Mouse (Mus musculus): ENCODE results near the gene Serinc5. TPM values are rescaled to one million over a fixed set of nuclear protein-coding genes. Genes with fewer than 3 reads are reported as not detected.

Serinc5 gene
- total RNA-seq, 2 experiments from 2014 or later: 62.3 to 62.4 TPM

GRCm38 (mm10) chr13:92760519-92760918, 149.6 kb downstream of the Serinc5 start:
- intact Hi-C loops (cut with DNase I): no loop called here
- no peak for TF ChIP-seq CTCF (IDR thresholded peaks at IDR 0.05)
- H3K4me3 ChIP-seq: no peak overlapping the region
- peak overlapping the region; percentile 50 for H3K27ac ChIP-seq
- no peak for DNase-seq (ENCODE audit: extremely low spot score in 1 of 2, low spot score in 2 of 2)

Other genes starting within 250 kb of the Serinc5 start
- gene Ankrd34b, start 185.2 kb upstream of the Serinc5 start, total RNA-seq (2021): 10 to 100 TPM; 20.5 to 20.7 TPM
- 10 to 100 TPM; 10.4 to 10.7 TPM for gene Fam151b, start 127.1 kb upstream of the Serinc5 start, total RNA-seq (2021)
- gene Zfyve16, start 80.2 kb upstream of the Serinc5 start, total RNA-seq (2021): 10 to 100 TPM; 16.7 to 18.4 TPM
- gene Spz1, start 34.9 kb upstream of the Serinc5 start, total RNA-seq (2021): not detected
- 1 to 10 TPM; 3.4 to 5.8 TPM for gene Thbs4, start 183.7 kb downstream of the Serinc5 start, total RNA-seq (2021)
- gene Mtx3, start 233.7 kb downstream of the Serinc5 start, total RNA-seq (2021): 10 to 100 TPM; 30.2 to 30.9 TPM

Data from left cerebral cortex, adult 2 months (tissue).